24 mouse cellular contexts compared by ENCODE assay signal in genomic region chr13:55103351-55103750, GRCm38 (mm10). TPM values are rescaled to one million over a fixed set of nuclear protein-coding genes. Genes with fewer than 3 reads are reported as not detected.
"Had no signal": no experiment of that assay in that cellular context is flagged by ENCODE, and none has a peak within 500 bp of the region (broad histone marks: within the 10 kb centered on the region; RNA-seq: fewer than 3 reads in every experiment).

No protein-coding gene starts in this region.

- ATAC-seq: liver, postnatal 0 days; lung, postnatal 0 days; midbrain, embryonic 13.5 days; midbrain, embryonic 15.5 days had no signal

- H3K27ac ChIP-seq: lung, embryonic 15.5 days; macrophage; midbrain, embryonic 13.5 days; midbrain, embryonic 15.5 days; neural tube, embryonic 12.5 days; stomach, embryonic 15.5 days; stomach, postnatal 0 days had no signal

- H3K27me3 ChIP-seq: lung, embryonic 15.5 days; megakaryocyte, embryonic 14.5 days; midbrain, embryonic 13.5 days; midbrain, embryonic 15.5 days; neural tube, embryonic 12.5 days; stomach, embryonic 15.5 days had no signal

- H3K4me2 ChIP-seq: lung, embryonic 15.5 days; midbrain, embryonic 11.5 days; midbrain, embryonic 13.5 days; midbrain, embryonic 15.5 days; neural tube, embryonic 12.5 days; stomach, embryonic 15.5 days had no signal

- DNase-seq: liver, postnatal 0 days; lung, adult 2 months; lung, postnatal 14 days; lung, postnatal 36 days; right cerebral cortex, postnatal 14 days had no signal

- H3K9ac ChIP-seq: liver, postnatal 0 days; lung, embryonic 15.5 days; midbrain, embryonic 13.5 days; midbrain, embryonic 15.5 days; neural tube, embryonic 12.5 days; stomach, embryonic 15.5 days had no signal

- H3K9me3 ChIP-seq: lung, embryonic 15.5 days; megakaryocyte, embryonic 14.5 days; midbrain, embryonic 13.5 days; midbrain, embryonic 15.5 days; neural tube, embryonic 12.5 days; stomach, embryonic 15.5 days had no signal

- H3K4me3 ChIP-seq: lung, embryonic 15.5 days; megakaryocyte, embryonic 14.5 days; midbrain, embryonic 13.5 days; midbrain, embryonic 15.5 days; neural tube, embryonic 12.5 days; stomach, embryonic 15.5 days had no signal

RNA-seq across cellular contexts. Expression of gene Gm17617, which starts 30.0 kb away (rescaled TPM):
- total RNA-seq: megakaryocyte progenitor cell, adult 5-6 weeks; midbrain, postnatal 0 days; monocyte, adult 5-6 weeks; neutrophil, adult 5-6 weeks had no signal
- polyA plus RNA-seq: liver, postnatal 0 days; lung, adult 2 months; lung, embryonic 15.5 days; lung, postnatal 0 days; macrophage; midbrain, embryonic 11.5 days; midbrain, embryonic 13.5 days; midbrain, embryonic 15.5 days; midbrain, postnatal 0 days; neural tube, embryonic 12.5 days; neural tube, embryonic 14.5 days; spleen, adult 2 months; stomach, embryonic 15.5 days; stomach, postnatal 0 days; testis, adult 2 months; thymus, postnatal 0 days; urinary bladder, adult 2 months had no signal

RNA-seq across cellular contexts. Expression of gene Fgfr4, which starts 49.1 kb away (rescaled TPM):
- total RNA-seq: megakaryocyte progenitor cell, adult 5-6 weeks; monocyte, adult 5-6 weeks; neutrophil, adult 5-6 weeks had no signal
- polyA plus RNA-seq: macrophage; thymus, postnatal 0 days had no signal
